Mouse (Mus musculus) midbrain, embryonic 10.5 days (tissue): ENCODE results near the gene Polg2. TPM values are rescaled to one million over a fixed set of nuclear protein-coding genes. Genes with fewer than 3 reads are reported as not detected.
"Not testable (repeated sequence)": the region's sequence is repeated elsewhere in the genome, so short reads cannot be mapped to it uniquely, and the experiment has no call there.

ENCODE experiments used
- DNase-seq: peaks from one replicate; pipeline ENCODE4 v3.0.0-alpha.2; 2017; ENCODE audit warnings: low spot score
- H3K27ac ChIP-seq: fragments of 300-500 bp; sonication (generic); replicated peaks from 2 replicates; pipeline ENCODE4 v1.5.1; 2016; ENCODE audit warnings: mild to moderate bottlenecking
- H3K27me3 ChIP-seq: fragments of 300-500 bp; sonication (generic); 2 replicates; pipeline ENCODE4 v1.6.1; 2016; ENCODE audit warnings: low read depth, mild to moderate bottlenecking; ENCODE audit not compliant: poor library complexity, severe bottlenecking
- H3K36me3 ChIP-seq: fragments of 300-500 bp; sonication (generic); 2 replicates; pipeline ENCODE4 v1.6.1; 2016; ENCODE audit warnings: mild to moderate bottlenecking, moderate library complexity
- H3K4me1 ChIP-seq: fragments of 300-500 bp; sonication (generic); 2 replicates; pipeline ENCODE4 v1.6.1; 2016
- H3K4me3 ChIP-seq: fragments of 300-500 bp; sonication (generic); 2 replicates; pipeline ENCODE4 v1.5.1; 2016; ENCODE audit warnings: mild to moderate bottlenecking, moderate library complexity
- H3K9me3 ChIP-seq: fragments of 300-500 bp; sonication (generic); replicated peaks from 2 replicates; pipeline ENCODE4 v1.6.1; 2016; ENCODE audit warnings: mild to moderate bottlenecking
- WGBS: fragments of 180-500 bp; shearing (Covaris S2); methylation state at CpG from one replicate; pipeline ENCODE4 v1.1.7; 2016; 5-methylcytosine and 5-hydroxymethylcytosine counted together
- polyA plus RNA-seq: library from polyadenylated mRNA; unstranded; fragments of >200 nt; fragmentation: Nextera tagmentation; extraction: Ambion mirVana; gene quantifications from 2 replicates; pipeline ENCODE4 v1.2.1, GENCODE M21; 2016

The Polg2 gene
- polyA plus RNA-seq, 1 experiment from 2014 or later: 10.2 TPM

GRCm38 (mm10) chr11:106750121-106750751 lies 29.1 kb downstream of the Polg2 start, which contains the start of gene Pecam1:
Pecam1 (minus strand) TSS chr11:106750628.
- H3K9me3 ChIP-seq: peaks cover 5% of the 10 kb centered on the region; the same call in 1 of the 2 replicates
- no peak within 1 kb of the TSS for H3K4me3 ChIP-seq
- H3K27ac ChIP-seq: no peak within 1 kb of the TSS
- no peaks in the 10 kb centered on the region for H3K4me1 ChIP-seq
- no peaks in the 10 kb centered on the region for H3K27me3 ChIP-seq
- no peak for DNase-seq
- 92% methylated on average over 13 of the region's 13 CpGs for WGBS
- H3K36me3 ChIP-seq: no peaks in the 10 kb centered on the region

DNA sequence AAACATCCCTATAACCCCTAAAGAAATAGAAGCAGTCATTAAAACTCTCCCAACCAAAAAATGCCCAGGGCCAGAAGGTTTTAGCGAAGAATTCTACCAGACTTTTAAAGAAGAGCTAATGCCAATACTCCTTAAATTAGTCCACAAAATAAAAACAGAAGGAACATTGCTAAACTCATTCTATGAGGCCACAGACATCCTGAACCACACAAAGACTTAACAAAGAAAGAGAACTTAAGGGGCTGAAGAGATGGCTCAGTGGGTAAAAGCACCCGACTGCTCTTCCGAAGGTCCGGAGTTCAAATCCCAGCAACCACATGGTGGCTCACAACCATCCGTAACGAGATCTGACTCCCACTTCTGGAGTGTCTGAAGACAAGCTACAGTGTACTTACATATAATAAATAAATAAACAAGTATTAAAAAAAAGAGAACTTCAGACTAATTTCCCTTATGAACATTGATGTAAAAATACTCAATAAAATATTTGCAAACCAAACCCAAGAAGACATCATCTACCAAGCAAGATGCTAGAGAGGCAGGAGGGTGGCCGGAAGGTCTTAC lies 29.7 kb downstream of the Polg2 start:
- not testable (repeated sequence) for H3K36me3 ChIP-seq, H3K4me1 ChIP-seq, DNase-seq, H3K27me3 ChIP-seq, H3K27ac ChIP-seq, H3K9me3 ChIP-seq, H3K4me3 ChIP-seq
- 92% methylated on average over 7 of the region's 7 CpGs for WGBS

DNA sequence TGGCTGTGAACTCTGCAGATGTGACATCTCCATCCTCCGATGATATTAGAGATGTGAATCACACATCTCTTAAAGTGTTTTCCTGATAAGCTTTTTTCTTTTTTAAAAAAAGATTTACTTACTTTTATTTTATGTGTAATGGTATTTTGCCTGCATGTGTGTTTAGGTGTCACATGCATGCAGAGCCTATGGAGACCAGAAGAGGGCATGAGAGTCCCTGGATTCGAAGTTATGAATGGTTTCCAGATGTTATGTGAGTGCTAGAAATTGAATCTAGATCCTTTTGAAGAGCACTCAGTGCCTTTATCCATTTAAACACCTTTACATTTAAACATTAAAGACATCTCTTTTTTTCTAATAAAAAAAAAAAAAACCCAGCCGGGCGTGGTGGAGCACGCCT lies 34.4 kb downstream of the Polg2 start:
- Histone ChIP-seq H3K36me3 (no peaks in the 10 kb centered on the region), H3K4me3 (no peak overlapping the region), H3K9me3 (peaks cover 5% of the 10 kb centered on the region; the same call in 1 of the 2 replicates), H3K27me3 (no peaks in the 10 kb centered on the region), H3K4me1 (peaks cover 8% of the 10 kb centered on the region), H3K27ac (no peak overlapping the region)
- 91% methylated on average over 5 of the region's 5 CpGs for WGBS
- no peak for DNase-seq

DNA sequence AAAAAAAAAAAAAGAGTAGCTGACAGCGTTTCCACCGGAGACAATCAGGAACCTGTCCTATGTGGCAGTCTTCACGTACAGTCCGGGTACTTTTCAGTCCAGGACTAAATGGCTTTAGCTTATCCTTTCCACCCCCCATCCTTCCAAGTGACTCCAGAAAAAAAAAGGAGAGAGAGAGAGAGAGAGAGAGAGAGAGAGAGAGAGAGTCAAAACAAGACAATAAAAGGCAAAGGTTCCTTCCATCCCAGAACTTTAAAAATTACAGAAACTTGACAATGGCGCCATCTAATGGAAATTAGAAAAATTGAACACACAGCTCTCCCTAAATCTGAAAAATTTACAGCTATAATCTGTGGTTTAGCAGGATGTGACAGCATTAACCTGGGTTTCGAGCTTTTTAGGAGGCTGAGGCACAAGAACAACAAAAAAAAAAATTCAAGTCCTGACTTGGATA lies 36.9 kb downstream of the Polg2 start:
- WGBS: 55% methylated on average over 6 of the region's 6 CpGs
- DNase-seq: no peak
- peaks cover 15% of the 10 kb centered on the region for H3K4me1 ChIP-seq

GRCm38 (mm10) chr11:106741826-106742225 lies 37.5 kb downstream of the Polg2 start:
- no peak overlapping the region for H3K4me3 ChIP-seq
- DNase-seq: no peak
- H3K9me3 ChIP-seq: no peaks in the 10 kb centered on the region
- H3K27me3 ChIP-seq: peaks cover 5% of the 10 kb centered on the region; the same call in 1 of the 2 replicates
- H3K36me3 ChIP-seq: no peaks in the 10 kb centered on the region
- no peak overlapping the region for H3K27ac ChIP-seq
- H3K4me1 ChIP-seq: peaks cover 21% of the 10 kb centered on the region
- 88% methylated on average over 3 of the region's 3 CpGs for WGBS

More for the DNA sequence above, 36.9 kb downstream of the Polg2 start:
- H3K4me3 ChIP-seq: no peak overlapping the region
- peaks cover 5% of the 10 kb centered on the region; the same call in 1 of the 2 replicates for H3K27me3 ChIP-seq
- peaks cover 3% of the 10 kb centered on the region; the same call in 1 of the 2 replicates for H3K9me3 ChIP-seq
- no peaks in the 10 kb centered on the region for H3K36me3 ChIP-seq
- H3K27ac ChIP-seq: no peak overlapping the region

GRCm38 (mm10) chr11:106741232-106741631 lies 38.1 kb downstream of the Polg2 start:
- H3K4me1 ChIP-seq: peaks cover 27% of the 10 kb centered on the region
- 57% methylated on average over 6 of the region's 6 CpGs for WGBS
- H3K4me3 ChIP-seq: no peak overlapping the region
- DNase-seq: peak; percentile 53
- peaks cover 5% of the 10 kb centered on the region; the same call in 1 of the 2 replicates for H3K27me3 ChIP-seq
- no peaks in the 10 kb centered on the region for H3K9me3 ChIP-seq
- no peak overlapping the region for H3K27ac ChIP-seq
- no peaks in the 10 kb centered on the region for H3K36me3 ChIP-seq

DNA sequence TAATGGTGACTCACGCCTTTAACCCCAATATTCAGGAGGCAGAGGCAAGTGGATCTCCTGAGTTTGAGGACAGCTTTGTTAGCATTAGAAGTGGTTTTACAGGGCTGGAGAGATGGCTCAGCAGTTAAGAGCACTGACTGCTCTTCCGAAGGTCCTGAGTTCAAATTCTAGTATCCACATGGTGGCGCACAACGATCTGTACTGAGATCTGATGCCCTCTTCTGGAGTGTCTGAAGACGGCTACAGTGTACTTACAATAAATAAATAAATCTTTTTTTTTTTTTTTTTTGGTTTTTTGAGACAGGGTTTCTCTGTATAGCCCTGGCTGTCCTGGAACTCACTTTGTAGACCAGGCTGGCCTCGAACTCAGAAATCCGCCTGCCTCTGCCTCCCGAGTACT lies 38.6 kb downstream of the Polg2 start:
- H3K9me3 ChIP-seq, H3K27me3 ChIP-seq, H3K36me3 ChIP-seq, DNase-seq, H3K27ac ChIP-seq, H3K4me3 ChIP-seq: not testable (repeated sequence)
- peaks cover 32% of the 10 kb centered on the region for H3K4me1 ChIP-seq
- 92% methylated on average over 8 of the region's 8 CpGs for WGBS

DNA sequence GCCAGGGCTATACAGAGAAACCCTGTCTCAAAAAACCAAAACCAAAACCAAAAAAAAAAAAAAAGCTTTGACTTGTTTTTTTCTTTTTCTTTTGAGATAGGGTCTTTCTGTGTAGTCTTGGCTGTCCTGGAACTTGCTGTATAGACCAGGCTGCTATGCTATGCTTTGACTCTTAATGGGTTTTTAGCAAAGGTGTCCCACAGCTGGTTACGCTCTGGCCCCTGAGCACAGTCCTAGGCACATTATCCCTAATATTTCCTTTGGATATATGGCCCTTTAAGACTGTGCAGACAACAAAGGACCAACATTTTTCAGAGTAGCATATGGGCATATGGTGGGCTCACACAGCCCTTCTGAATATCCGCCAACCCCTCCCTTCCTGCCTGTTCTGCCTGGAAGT lies 40.2 kb downstream of the Polg2 start:
- no peak overlapping the region for H3K4me3 ChIP-seq
- H3K27ac ChIP-seq: no peak overlapping the region
- no peaks in the 10 kb centered on the region for H3K36me3 ChIP-seq
- WGBS: 96% methylated on average over 2 of the region's 2 CpGs
- peaks cover 32% of the 10 kb centered on the region for H3K4me1 ChIP-seq
- H3K9me3 ChIP-seq: no peaks in the 10 kb centered on the region
- no peak for DNase-seq
- peaks cover 5% of the 10 kb centered on the region; the same call in 1 of the 2 replicates for H3K27me3 ChIP-seq

GRCm38 (mm10) chr11:106737178-106737621 lies 42.1 kb downstream of the Polg2 start:
- peaks cover 32% of the 10 kb centered on the region for H3K4me1 ChIP-seq
- 16% methylated on average over 12 of the region's 12 CpGs for WGBS
- peak; percentile 55 for DNase-seq
- H3K27ac ChIP-seq: peak overlapping the region; percentile 85
- H3K9me3 ChIP-seq: no peaks in the 10 kb centered on the region
- H3K4me3 ChIP-seq: peak overlapping the region; percentile 25; the same call in 1 of the 2 replicates
- no peaks in the 10 kb centered on the region for H3K36me3 ChIP-seq
- peaks cover 5% of the 10 kb centered on the region; the same call in 1 of the 2 replicates for H3K27me3 ChIP-seq

DNA sequence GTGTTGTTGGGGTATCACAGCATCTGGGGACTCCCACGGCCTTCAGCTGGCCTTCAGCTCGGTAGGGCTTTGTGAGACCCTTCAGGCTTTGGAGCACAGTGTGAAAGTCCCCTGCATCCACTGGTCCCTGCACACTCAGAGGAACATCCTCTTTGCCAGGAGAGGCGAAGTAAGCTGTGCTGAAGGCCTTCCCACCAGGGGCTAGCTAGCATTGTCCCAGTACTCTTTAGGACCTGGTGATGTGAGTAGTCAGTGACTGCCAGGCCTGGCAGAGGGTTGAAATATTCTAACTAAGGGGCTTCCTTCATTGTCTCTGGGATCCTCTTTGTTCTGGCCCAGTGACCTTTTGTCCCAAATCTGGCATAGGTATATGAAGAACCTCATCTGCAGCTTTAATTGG lies 42.7 kb downstream of the Polg2 start:
- no peaks in the 10 kb centered on the region for H3K9me3 ChIP-seq
- 27% methylated on average over 3 of the region's 3 CpGs for WGBS
- DNase-seq: peak; percentile 23
- H3K4me1 ChIP-seq: peaks cover 29% of the 10 kb centered on the region
- no peaks in the 10 kb centered on the region for H3K36me3 ChIP-seq
- H3K27me3 ChIP-seq: peaks cover 5% of the 10 kb centered on the region; the same call in 1 of the 2 replicates
- H3K4me3 ChIP-seq: no peak overlapping the region
- H3K27ac ChIP-seq: peak overlapping the region; percentile 85

GRCm38 (mm10) chr11:106730714-106731113 lies 48.6 kb downstream of the Polg2 start:
- H3K36me3 ChIP-seq: no peaks in the 10 kb centered on the region
- no peak for DNase-seq
- H3K27ac ChIP-seq: no peak overlapping the region
- H3K9me3 ChIP-seq: 0 out of 2 replicates have a peak, but pooled peaks cover 4% of the 10 kb centered on the region
- peaks cover 13% of the 10 kb centered on the region for H3K4me1 ChIP-seq
- no peaks in the 10 kb centered on the region for H3K27me3 ChIP-seq
- no peak overlapping the region for H3K4me3 ChIP-seq
- WGBS: 88% methylated on average over 4 of the region's 4 CpGs

DNA sequence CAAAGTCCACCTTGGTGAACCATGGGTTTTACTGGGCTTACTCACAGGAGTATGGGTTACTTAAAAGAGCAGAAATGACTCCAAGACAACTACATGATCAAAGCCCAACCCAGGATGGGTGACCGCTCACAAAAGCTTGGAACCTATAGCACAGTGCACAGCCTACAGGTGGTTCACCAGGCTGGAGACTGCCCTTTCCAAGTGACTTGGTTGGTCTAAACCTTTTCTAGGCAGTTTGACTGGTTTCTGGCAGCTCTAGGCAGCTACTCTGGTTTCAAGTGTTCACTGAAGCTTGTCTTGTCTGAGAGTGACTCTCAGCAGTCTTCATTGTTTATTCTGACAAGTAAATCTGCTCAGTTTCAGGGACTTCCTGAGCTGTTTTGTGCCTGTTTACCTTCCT lies 49.7 kb downstream of the Polg2 start:
- no peak for DNase-seq
- no peak overlapping the region for H3K4me3 ChIP-seq
- no peak overlapping the region for H3K27ac ChIP-seq
- 0 out of 2 replicates have a peak, but pooled peaks cover 4% of the 10 kb centered on the region for H3K9me3 ChIP-seq
- no peaks in the 10 kb centered on the region for H3K27me3 ChIP-seq
- H3K36me3 ChIP-seq: no peaks in the 10 kb centered on the region
- WGBS: 100% methylated on average over 1 of the region's 1 CpGs
- H3K4me1 ChIP-seq: peaks cover 13% of the 10 kb centered on the region
